Mouse (Mus musculus) adrenal gland, adult (tissue): ENCODE measurements around the gene Gm17349.
A peak's percentile ranks its signal among the peaks of the same experiment; 100 is the strongest.

ENCODE experiments used
- DNase-seq, 2 experiments: peaks; one replicate each; pipeline ENCODE4 v3.0.0; 2022 to 2023; ENCODE audit warnings: low spot score in 1 of 2; ENCODE audit not compliant: inconsistent age in 2 of 2

Gene Gm17349

DNA sequence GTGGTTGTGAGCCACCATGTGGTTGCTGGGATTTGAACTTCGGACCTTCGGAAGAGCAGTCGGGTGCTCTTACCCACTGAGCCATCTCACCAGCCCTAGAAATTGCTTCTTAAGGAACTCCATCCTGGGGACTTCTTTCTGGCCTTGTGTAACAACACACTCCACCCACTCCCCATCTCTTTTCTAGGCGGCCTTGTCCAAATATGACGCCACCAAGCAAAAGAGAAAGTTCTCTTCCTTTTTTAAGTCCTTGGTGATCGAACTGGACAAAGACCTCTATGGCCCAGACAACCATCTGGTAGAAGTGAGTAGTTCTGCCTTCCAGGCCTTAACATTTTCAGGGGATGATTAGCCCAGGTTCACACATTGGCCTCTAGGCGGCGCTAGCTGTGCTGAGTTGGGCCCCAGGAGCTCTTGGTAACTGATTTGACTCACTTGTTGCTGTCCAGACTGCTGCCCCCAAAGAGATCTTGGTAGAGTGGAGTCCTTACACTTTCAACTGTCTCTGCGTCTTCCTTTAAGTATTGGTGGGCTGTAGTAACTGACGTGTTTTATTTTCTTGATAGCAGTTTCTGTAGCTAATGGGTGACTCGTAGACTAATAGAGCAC, at the start of gene Gm17349:
Gene Gm17349, minus strand, starts transcription at position 51 of the 609 bp plus-strand sequence.
- peak; percentile 84 to 92 for DNase-seq

DNA sequence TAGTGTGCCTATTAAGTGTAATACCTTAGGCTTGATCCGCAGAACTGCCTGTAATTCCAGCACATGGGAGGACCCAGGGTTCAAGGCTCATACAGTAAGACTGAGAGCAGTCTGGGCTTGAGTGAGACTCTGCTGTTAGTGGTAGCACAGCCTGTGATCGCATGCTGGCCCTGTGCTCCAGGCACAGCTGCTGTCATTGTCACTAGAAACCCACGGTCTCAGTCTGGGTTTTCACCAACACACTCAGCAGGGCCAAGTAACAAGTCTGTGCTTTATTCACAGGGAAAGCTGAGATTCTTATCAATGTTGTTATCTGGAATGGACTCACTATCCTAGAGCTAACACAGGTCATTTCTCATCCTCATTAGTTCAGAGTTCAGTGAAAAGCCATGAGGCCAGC, 48.9 kb upstream of the Gm17349 start:
- DNase-seq: no peak

DNA sequence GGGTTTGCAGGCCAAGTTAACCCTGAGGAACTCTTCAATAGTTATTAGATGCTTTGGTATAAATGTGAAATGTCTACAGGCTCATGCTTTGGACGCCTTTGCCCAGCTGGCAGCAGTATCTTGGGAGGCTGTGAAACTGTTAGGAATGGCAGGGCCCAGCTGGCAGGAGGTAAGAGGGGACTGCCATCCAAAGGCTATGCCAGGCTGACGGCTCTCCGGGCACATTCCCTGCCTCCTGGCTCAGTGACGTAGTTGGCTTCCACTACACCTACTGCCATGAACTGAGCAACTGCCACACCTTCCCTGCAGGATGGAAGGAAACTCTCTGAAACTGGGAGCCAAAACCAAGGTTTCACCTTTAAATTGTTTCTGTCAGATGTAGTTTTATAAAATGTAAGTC, 34.9 kb upstream of the Gm17349 start:
- no peak for DNase-seq

DNA sequence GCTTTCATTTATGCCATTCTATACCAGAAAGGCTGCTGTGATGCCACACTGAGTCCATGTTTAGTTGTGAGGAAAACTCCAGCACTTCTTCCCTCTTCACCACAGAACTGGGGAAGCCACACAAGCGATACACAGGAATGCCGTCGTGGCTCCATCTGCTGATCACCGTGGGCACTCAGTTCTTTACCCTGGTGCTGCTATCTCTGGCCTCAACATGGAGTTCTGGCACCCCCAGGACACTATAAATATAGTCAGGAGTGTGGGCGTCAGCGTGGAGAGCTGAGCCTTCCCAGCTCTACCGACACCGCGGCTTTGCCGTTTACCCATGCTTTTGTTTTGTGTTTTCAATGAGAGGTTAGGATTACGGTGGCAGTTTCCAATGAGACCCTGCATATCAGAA, 31.4 kb upstream of the Gm17349 start:
- DNase-seq: no peak

DNA sequence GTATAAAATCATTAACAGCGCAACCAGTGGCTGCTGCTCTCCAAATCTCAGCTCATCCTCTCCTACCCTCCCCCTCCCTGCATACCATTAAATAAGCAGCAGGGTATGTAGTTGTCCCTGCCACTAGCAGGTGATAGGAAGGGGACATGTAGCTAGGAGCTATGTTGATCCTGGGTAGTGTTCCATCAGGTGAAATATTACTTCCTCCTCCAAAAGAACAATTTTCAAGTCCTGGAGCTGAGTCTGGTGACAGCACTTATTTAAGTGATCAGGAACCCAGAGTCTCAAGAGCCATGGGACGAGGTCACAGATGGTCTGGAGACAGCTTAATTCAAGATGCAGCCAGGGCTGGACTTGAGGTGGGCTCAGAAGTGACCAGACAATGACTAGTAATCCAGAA, 30.3 kb upstream of the Gm17349 start:
- DNase-seq: peak; percentile 100

DNA sequence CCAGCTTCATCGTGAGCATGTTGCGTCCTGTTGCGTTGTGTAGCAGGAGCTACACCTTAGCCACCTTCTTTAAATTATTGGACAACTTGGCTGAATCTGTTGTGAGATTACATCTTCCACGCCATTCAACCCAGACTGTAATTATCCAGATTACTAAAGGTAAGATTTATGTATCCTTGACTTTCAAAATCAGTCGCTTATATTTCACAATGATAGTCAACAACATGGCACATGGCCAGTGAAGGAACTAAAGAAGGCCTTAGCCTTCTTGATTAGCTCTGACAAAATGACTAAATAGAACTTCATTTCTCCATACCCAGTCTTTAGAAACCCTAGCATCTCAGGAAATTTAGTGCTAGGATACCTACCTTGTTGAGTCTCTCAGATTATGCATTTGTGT, 27.9 kb upstream of the Gm17349 start:
- peak in 1 of 2 experiments; percentile 84 for DNase-seq

DNA sequence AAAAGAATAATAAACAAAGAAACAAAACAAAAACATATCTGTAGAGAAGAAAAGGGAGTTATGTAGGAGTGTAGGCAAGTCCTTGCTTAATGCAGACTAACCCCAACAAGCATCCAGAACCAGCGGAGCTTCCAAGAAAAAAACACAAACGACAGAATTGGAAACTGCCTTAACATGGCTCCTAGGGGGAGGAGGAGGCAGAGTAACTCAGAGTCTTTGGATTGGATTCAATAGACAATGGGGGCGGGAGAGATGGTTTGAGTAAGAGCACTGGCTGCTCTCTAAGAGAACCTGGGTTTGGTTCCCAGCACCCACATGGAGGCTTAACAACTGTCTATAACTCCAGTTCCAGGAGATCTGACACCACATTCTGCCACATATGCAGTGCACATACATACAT, 26.4 kb upstream of the Gm17349 start:
- DNase-seq: no peak

DNA sequence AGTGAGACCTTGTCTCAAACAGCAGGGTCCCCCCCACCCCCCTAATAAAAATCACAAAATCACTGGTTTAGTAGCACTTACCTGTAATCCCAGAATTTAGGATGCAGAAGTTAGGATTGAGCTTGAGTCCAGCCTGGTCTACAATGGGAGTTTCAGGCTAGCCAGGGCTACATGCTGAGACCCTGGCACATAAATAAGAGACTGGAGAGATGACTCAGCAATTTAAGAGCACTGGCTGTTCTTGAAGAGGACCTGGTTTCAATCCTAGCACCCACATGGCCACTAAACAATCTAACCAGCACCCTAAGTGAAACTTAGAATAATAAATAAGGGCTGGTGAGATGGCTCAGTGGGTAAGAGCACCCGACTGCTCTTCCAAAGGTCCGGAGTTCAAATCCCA, 25.9 kb upstream of the Gm17349 start:
- no peak for DNase-seq

DNA sequence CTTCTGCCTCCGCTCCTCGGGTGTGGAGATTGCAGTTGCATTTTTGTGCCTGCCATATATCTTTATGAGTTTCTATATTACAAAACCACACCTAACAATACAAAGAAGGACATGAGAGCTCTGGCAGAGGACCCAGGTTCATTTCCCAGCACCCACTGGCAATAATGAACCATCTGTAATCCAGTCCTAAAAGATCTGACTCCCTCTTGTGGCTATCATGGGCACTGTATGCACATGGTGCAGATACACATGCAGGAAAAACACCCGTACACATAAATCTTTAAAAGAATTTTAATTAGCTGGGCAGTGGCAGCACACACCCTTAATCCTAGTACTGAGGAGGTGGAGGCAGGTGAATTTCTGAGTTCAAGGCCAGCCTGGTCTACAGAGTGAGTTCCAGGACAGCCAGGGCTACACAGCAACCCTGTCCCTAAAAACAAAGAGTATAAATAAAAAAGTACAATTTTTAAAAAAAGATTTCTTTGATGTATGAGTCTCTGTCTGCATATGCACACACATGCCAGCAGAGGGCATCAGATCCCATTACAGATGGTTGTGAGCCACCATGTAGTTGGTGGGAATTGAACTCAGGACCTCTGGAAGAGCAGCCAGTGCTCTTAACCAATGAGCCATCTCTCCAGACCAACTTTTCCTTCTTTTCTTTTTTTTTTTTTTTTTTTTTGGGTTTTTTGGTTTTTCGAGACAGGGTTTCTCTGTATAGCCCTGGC, 23.9 kb upstream of the Gm17349 start:
- DNase-seq: peak in 1 of 2 experiments; percentile 11

DNA sequence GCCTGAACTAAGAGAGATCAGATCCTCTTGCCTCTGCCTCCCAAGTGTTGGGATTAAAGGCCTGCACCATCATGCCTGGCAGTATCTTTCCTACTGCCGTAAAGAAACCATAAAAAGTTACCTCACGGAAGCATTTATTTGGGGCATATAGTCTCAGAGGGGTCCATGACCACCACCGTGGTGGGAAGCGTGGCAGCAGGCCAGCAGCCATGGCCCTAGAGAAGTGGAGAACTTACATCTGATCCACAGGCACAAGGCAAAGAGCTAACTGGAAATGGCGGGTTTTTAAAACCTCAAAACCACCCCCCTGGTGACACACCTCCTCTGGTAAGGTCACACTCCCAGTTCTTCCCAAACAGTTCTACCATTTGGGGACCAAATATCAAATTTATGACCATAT, 22.9 kb upstream of the Gm17349 start:
- DNase-seq: peak in 1 of 2 experiments; percentile 15

DNA sequence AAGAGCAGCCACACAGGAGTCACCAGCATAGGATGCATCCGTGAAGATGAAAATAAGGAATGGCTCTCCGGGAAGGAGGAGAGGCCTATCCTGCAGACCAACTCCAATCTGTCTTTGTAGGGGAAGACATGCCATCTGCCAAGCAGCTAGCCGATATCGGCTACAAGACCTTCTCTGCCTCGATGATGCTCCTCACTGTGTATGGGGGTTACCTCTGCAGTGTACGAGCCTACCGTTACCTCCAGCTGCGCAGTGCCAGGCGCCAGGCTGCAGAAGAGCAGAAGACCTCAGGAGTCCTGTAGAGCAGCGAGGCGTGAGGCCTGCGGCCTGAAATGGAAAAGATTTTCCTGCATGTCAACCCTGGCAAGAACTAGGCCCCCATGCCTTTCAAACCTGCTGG, 22.2 kb upstream of the Gm17349 start:
- peak in 1 of 2 experiments; percentile 23 for DNase-seq

DNA sequence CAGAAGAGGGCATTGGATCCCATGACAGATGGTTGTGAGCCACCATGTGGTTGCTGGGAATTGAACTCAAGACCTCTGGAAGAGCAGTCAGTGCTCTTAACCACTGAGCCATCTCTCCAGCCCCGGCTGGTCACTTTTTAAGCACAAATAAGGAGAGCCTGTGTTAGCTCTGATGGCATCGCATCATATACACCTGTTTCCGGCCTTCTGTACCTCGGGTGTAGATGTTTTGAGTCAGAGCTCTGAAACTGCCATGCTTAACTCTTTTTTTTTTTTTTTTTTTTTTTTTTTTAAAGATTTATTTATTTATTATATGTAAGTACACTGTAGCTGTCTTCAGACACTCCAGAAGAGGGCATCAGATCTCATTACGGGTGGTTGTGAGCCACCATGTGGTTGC, 21.7 kb upstream of the Gm17349 start:
- peak in 1 of 2 experiments; percentile 6 for DNase-seq

DNA sequence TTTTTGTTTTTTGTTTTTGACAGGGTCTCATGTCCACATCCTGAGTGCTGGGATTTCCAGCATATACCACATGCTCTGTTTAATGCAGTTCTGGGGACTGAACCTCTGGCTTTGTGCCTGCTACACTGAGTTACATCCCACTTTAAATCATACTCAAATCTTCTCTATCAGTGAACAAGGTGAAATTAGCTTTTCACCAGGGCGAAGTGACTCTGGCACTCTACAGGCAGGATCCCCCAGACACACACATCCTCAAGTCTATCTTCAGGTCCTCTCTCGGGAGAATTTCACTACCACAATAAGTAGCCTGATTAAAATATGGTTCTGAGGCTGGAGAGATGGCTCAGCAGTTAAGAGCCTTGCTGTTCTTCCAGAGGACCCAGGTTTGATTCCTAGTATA, 21.3 kb upstream of the Gm17349 start:
- peak; percentile 14 to 62 for DNase-seq

DNA sequence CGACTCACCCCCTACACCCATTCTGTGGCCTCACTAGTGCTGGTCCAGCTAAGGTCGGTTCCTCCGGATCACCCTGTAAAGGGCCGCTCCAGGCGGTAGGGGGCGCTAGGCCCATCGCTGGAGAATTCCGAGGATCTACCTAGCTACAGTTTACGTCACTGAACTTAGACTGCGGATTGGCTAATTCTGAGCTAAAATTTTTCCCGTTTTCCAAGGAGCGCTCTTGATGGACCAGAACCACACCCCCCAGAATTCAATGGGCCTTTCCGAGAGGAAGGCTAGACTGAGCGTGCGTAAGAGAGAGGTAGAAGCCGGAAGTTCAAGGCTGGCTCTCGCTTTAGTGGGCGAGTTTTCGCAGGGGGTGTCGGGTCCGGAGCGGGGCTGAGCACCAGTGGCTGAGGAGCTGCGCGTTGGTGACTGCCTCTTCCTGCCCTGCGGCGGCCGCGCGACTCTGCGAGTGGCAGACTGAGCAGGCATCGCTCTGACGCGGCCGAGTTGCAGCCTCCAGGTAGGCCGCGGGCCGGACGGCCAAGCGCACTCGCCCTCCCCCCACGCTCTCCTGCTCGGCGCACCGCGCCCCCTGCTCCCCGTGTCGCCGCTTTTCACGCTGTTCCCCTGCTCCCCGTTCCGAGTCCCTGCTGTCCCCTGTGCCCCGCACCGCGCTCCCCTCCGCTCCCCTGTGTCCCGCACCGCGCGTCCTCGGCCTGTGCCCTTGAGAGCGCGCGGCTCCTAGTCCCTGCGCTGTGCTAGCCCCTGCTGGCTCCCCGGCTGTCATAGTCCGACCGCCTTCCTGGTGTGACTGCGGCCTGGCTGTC, 20.3 kb upstream of the Gm17349 start, which contains the start of gene Cox14:
Gene Cox14, plus strand, starts transcription at position 278 of the 815 bp plus-strand sequence.
- peak; percentile 96 to 99 for DNase-seq

DNA sequence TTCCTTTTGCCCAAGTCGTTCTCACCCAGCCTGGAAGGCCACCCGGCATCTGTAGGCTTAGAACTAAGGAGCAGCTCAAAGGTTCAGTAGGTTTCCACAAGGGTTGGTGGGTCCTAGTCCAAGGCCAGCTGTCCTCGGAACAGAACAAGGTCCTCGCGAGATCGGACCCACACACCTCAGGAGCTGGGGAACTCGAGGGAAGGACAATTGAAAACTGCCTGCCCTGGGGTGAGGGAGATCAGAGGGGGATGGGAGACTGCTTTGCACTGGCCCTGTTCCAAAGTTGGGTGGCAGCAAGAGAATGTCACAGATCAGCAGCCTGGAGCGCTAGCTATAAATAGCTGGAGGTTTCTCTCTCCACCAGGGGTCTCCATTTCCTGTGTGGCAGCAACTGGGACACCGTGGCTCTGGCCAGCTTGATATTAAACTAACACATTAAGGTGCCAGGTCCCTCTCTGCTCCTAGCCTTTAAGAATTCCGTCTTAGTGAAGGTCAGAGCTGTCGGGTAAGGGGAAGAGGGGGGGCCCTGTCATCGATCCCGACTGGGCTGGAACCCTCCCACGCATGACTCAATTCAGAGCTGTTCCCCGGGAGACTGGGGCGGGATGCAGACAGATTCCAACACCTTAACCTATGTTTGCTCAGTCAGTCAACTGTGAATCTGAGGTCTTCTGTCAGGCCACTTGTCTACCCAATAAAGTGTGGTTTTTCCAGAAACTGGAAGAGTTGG, 19.2 kb upstream of the Gm17349 start:
- DNase-seq: peak; percentile 91 to 97

DNA sequence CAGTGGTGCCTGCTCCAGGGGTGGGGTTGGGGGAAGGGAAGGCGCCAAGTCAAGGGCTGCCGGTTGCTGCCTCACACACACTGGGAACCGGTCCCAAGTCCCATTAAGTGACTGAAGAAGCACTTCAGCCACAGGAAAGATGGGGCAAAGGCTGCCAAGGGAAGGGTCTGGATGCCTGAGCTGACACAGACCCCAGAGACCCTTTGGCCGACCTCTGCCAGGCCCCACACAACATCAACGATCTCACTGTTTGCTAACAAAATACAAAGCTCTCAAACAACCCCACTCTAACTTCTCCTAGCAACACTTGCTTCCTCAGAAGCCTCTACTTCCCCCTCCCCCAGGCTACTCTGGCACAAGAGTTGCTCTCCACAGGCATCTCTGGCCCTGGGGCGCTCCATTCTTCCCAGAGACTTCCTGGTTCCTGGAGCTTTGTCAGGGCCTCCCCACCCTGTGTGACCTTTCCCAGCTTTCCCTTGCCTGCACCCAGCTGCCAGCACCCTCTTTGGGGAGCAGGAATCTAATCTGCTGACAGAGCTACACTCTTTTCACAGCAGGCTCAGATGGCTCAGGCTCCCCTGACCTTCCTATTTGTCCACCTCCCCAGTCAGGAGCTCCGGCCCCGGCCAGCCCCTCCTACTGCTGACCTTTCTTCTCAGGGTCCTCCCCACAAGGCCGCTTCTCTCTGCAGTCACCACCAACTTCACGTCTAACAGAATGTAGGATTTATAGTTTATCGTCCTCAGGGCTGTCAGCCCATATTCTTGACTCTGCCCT, 18.4 kb upstream of the Gm17349 start:
- DNase-seq: peak in 1 of 2 experiments; percentile 94

DNA sequence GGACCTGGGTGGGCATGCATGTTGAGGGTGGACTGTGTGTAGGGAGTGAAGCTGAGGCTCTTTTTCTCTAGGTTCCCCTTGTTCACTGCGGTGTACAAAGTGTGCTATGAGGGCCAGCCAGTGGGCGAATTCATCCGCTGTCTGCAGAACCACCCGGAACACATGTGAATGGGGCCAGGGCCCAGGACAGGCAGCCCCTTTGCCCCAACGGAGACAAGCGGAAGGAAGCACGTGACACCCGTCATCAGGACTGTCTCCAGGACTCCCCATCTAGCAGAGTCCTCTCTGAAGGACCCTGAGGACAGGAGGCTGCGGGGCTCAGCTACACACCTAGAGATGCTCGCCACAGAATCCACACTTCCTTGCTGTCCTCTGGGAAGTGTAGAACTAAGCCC, 17.8 kb upstream of the Gm17349 start:
- DNase-seq: peak in 1 of 2 experiments; percentile 45

DNA sequence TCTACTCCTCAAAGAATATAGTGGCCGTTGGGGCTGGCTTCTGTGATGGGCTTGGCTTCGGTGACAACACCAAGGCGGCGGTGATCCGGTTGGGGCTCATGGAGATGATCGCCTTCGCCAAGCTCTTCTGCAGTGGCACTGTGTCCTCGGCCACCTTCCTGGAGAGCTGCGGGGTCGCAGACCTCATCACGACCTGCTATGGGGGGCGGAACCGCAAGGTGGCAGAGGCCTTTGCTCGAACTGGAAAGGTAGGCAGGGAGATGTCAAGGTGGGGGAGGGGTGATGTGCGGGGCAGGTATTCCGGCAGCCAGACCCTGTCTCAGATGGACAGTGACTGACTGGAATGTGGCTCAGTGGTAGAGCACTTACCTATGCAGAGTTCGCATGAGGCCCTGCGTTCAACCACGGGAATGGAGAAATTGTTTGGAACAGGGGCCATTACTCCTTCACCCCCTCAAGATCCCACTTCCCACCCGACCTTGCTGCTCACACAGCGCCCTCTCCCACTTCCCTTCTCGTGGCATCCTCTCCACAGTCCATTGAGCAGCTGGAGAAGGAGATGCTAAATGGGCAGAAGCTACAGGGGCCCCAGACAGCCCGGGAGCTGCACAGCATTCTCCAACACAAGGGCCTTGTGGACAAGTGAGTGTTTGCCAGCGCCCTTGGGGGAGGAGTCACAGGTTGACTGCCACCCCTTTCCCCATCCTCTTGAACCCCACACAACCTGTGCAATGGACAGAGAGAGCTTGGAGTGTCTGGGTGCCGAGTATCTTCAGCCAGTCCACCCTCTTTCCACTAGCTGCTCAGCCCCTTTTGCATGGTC, 16.8 kb upstream of the Gm17349 start:
- peak; percentile 46 to 62 for DNase-seq

DNA sequence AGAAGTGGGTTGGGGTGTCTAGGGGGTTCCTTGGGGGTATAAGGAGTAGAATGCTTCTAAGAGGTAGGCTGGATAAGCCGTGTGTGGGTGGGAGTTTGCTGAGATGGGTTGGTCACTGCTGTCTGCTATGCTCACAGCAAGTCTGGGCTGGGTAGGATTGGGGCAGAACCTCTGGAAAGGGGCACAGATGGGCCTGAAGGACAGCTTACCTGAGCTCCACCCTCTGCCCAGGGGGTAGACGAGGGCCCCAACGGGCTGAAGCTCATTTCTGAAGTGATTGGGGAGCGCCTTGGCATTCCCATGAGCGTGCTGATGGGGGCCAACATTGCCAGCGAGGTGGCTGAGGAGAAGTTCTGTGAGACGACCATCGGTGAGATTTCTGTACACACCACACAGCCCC, 14.6 kb upstream of the Gm17349 start:
- DNase-seq: no peak
